Mouse (Mus musculus) adrenal gland, adult (tissue): ENCODE measurements around the gene Srgn.
"Not testable (repeated sequence)": the region's sequence is repeated elsewhere in the genome, so short reads cannot be mapped to it uniquely, and the experiment has no call there.

Experiments
- DNase-seq, 2 experiments: peaks; one replicate each; pipeline ENCODE4 v3.0.0; 2022 to 2023; ENCODE audit warnings: low spot score in 1 of 2; ENCODE audit not compliant: inconsistent age in 2 of 2

Srgn gene

DNA sequence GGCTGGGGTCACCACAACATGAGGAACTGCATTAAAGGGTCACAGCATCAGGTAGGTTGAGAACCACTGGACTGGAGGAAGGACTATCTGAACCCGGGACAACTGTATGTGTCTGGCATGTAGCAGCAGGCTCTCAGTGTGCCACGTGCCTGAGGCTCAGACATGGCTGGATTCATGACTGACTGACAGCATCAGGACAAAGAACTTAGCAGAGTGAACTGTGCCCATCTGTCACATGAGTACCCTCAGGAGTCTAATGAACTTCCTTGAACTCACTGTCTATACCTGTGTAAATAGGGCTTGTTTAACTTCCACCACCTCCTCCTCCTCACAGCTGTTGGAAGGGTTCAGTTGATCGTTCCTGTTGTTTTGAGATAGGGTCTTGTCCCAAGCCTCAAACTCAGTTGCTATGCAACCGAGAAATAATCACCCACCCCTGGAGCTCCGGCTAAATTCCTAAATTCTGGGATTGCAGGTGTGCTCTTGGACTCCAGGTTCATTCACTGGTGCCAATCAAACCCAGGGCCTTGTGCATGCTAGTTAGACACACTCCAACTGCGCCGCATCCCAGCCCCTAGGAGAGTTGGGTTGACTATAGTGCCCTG lies 4.8 kb downstream of the Srgn start:
- no peak for DNase-seq

DNA sequence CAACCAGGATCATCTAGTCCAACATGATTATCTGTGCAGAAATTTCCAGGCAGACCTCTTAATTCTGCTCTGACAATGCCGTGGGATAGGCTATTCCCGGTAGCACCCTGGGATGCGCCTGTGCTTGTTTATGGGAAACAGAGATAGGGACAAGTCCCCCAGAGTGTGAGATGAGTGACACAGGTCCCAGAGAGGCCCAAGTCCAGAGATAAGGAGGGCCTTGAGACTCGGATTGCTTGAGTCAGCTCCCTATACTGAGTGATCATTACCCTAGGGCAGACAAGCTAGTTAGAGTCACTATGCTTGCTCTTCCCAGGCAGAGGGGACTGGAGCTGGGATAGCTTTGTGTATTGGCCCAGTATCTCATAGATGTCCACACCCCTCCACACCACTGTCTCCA lies 5.5 kb downstream of the Srgn start:
- DNase-seq, result no peak

DNA sequence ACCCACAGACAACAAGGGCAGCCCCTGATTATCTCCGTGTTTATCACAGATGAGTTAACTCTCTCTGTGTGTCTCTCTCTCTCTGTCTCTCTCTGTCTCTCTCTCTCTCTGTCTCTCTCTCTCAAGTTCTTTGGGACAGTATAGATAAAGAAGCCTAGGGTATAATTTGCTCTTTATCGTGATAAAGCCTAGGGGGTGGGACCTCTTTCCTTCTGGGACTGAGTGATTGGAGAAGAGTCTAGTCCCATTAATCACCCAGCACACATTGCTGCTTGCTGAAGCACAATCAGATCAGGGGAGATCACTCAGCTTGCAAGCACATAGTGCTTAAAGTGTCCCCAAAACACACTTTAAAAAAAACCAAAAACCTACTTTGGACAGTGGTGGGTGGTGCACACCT lies 6.3 kb downstream of the Srgn start:
- no peak for DNase-seq

DNA sequence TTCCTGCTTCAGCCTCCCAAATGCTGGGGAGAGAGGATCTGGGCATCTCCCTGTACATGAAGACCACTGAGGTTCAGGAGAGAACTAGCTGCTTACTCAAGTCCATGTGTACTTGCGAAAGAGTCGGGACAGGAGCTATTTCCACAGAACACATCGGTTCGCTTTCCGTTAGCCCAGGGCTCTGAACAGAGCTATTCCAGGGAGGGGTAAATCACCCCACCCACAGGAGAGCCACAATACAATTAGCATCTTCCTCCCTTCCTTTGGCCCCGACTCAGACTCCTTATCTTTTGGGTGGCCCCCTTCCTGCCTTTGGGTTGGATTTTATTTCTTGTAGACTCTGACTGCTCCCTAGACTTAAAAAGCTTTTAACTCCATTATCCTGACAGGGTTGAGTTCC lies 9.7 kb downstream of the Srgn start:
- no peak for DNase-seq

DNA sequence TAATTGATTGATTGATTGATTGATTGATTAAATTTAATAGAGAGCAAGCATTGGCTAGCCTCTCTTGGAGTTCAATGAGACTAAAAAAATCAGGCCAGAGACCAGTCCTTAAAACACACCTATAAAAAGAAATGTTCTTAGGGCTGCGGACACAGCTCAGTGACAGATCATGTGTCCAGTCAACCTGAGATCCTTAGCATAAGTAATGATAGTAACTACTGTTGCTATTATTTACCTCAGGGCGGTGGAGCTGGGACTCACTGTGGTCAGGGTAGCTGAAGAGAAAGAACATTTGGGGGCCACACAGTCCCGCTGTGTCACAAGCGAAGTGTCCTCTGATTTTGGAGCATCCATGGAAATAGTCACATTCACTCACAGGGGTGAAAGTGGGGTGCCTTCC lies 14.4 kb downstream of the Srgn start:
- no peak for DNase-seq

DNA sequence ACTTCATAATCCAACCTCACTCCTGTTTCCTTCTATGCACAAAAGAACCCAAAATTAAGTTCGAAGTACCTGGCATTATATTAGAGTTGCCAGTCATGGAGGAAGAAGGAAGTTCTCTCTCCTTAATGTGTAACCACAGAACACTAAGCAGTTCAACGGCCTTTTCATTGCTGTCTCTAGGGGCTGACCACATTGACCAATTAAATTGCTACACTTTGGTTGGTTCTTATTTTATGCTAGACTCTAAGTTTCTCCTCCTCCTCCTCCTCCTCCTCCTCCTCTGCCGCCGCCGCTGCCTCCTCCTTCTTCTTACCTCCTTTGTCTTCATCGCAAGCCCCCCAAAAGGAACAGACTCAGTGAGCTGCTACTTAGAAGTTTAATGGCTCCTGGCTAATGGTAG lies 15.7 kb downstream of the Srgn start:
- no peak for DNase-seq

DNA sequence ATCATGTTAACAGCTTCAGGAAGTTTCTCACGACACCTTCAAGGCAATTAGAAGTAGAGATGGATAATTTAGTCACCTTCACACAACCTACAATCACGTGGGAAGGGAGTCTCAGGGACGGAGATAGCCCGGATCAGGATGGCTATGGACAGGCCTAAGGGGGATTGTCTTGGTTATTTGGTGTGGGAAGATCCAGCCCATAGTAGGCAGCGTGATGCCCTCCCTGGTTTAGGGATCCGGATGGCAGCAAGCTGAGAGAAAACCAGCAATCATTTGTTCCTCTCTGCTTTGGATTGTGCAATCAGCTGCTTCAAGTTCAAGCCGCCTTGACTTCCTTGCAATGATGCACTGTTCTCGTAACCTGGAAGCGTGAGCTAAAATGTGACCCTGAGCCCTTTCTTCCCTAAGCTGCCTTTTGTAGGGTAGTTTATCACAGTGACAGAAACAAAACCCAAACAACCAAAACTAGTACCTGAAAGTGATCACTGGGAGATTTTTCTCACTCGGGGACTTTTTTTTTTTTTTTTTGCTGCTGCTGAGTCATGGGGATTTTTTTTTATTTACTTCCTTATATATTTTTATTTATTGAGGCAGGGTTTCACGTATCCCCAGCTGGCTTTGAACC lies 18.1 kb downstream of the Srgn start:
- DNase-seq, result peak in 1 of 2 experiments; percentile 48

DNA sequence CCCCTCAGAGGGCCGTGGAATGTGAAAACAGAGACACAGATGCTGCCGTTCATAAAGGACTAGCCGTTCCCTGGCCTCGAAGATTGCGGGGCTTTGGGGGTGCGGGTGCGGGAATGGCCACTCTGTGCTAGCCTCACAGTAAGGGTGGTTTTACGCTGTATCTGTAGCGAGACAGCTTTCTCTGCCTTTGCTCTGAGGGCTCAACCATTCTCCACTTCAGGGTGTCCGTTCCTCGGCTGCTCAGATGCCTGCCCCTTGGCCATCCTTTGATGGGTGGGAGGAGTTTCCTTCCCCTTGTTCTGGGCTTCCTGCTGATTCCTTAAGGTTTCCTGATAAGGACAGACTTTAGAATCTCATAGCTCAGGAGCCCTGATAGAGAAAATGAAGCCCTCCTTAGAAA lies 18.8 kb downstream of the Srgn start:
- DNase-seq, result peak; percentile 42 to 70

DNA sequence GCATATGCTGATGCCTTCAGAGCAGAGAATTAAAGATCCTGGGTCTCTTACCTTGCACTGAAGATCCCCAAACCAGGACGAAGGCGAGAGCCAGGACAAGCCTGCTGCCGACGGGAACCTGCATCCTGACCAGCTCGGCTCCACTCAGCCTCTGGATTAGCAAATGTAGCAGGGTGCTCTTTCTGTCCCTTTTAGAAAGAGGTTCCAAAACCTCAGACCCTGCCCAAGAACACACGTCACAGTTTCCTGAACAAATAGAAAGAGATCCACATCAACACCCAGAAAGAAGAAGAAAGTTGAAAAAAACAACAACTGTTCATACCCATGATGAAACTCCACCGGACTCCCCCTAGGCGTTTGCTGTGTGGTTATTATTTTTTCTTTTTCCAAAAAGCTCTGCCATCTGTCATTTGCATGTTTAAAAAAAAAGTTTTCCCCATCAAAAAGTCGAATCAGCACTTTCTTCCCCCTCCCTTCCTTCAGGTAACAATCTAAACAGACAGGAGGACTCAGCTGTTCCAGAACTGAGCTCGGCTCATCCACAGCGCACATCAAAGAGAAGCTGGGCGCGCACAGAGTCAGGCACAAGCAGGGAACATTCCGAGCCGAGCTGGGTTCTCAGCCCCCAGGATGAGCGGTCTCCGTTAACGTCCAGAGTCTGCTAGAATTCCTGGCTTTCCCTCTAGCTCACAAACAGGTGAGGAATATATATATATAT lies 19.5 kb downstream of the Srgn start:
- peak; percentile 46 to 80 for DNase-seq

DNA sequence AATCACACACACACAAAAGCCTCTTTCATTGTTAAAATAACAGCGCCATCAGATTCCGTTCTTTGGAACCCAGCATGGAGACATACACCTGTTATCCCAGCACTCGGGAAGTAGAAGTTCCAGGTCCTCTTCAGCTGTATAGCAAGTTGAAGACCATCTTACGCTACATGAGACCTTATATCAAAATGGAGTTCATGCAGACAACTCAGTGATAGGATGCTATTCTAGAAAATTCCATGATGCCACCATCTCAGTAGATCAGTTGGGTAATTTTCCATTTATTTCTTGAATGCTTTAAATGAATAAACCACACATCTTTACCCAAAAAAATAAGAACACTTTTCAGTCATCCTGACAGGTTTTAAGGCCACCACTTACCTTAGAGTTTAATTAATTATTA lies 20.2 kb downstream of the Srgn start:
- DNase-seq, result no peak

DNA sequence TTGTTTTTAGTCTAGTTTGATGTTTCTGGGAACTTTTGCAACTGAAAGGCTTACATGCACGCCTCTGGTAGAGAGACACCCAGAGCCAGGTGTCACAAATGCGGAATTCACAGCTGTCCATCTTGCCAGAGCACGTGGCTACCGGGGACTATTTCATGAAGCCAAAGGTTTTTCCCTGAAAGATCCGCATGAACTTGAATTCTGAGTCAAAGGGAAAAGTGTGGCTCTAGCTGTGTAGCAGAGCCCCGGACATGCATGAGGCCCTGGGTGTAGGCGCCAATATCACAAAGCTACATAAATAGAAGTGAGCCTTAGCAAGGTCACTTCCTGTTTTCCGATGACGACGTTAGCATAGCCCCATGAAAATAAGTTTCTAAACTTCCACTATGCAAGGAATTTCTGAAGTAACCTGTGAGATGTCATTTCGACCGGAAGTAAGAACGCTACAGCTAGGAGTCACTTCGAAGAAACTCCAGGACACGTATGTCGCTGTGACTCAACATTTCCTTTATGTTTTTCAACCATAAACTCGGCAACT lies 21.2 kb downstream of the Srgn start:
- peak in 1 of 2 experiments; percentile 41 for DNase-seq

DNA sequence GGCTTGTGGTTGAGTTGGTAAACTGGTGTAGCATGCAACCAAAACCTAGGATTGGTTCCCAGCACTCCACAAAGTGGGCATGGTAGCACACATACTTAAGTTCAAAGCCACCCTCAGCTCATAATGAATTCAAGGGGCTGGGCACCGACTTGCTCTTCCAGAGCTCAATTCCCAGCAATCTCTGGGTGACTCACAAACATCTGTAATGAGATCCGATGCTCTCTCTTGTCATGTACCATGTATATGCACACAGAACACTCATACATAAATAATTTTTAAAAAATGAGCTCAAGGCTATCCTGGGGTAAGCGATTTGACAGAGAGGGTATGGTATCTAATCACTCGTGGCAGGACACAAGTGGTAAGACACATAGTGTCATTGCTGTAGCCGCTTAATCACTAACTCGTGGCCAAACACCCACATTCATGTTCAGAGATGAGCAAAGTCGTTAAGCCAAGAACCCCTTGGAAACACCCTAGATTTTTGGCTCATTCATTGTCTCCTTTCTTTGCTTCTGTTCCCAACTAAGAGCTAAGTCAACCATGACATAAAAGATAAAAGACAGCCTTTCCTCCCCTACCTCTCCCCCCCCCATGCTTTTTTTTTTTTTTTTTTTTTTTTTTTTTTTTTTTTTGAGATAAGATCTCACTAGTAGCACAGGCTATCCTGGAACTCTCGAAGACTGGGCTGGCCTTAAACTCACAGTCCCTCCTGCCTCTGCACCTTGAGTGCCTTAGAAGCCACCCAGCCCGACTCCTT lies 21.8 kb downstream of the Srgn start:
- DNase-seq, result no peak

DNA sequence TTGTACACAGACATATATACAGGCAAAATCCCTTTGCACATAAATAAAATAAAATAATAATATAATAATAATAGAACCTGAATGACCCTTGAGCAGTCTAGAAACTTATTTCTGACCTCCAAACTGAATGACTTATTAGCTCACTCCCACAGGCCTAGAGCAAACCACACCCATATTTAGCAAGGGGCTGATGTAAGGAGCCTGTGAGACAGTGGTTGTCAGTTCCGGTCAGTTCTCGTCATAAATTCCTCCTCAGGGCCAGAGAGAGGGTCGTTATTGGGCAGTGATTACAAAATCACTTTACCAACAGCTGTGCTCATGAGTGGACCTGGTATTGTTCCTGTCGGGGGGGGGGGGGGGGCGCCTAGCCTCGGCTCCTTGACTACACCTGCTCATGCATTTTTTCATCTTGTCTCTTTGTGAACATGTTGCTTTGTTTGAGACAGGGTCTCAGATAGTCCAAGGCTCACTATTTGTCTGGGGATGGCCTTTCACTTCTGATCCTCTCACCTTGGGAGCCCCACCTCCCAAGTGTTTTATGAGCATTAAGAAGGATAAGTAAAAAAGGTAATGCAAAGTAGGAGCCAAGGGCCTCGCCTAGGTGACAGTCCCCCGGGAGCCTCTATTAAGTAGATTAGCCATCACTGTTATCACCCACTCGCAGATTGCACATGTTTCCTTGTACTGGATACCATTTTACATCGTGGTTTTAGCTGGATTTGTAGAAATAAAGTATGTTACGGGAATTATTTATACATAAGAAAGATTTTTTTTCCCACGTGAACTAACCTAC lies 23.2 kb downstream of the Srgn start:
- no peak for DNase-seq

DNA sequence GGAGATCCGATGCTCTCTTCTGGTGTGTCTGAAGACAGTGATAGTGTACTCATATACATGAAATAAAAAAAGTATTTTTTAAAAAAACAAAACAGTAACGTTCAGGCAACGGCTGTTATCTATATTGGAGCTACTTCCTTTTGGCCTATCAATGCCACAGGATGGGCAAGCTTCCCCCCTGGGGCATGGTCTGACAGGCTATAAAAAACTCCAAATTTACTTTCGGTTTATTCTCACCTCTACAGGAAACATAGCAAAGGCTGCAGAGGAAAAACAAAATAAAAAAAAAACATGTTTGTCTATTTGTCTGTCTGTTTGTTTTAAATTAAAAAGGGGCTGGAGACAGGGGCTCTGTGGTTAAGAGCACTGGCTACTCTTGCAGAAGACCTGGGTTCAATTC lies 23.9 kb downstream of the Srgn start:
- peak in 1 of 2 experiments; percentile 40 for DNase-seq

DNA sequence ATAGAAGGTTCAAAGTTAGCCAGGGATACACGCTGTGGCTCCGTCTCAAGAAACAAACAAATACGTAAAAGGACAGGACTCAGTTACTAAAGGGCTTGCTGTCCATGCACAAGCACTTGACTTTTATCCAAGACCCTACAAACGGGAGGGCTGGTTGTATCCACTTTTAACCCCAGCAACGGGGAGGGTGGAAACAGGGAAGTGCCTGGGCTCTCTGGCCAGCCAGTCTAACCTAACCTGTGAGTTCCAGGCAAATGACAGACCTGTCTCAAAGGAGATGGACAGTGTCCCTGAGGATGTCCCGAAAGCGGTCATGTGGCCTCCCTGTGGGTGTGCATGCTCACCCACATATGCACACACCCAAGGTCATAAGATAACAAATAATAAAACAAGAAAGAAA lies 25.3 kb downstream of the Srgn start:
- DNase-seq, result peak in 1 of 2 experiments; percentile 45

DNA sequence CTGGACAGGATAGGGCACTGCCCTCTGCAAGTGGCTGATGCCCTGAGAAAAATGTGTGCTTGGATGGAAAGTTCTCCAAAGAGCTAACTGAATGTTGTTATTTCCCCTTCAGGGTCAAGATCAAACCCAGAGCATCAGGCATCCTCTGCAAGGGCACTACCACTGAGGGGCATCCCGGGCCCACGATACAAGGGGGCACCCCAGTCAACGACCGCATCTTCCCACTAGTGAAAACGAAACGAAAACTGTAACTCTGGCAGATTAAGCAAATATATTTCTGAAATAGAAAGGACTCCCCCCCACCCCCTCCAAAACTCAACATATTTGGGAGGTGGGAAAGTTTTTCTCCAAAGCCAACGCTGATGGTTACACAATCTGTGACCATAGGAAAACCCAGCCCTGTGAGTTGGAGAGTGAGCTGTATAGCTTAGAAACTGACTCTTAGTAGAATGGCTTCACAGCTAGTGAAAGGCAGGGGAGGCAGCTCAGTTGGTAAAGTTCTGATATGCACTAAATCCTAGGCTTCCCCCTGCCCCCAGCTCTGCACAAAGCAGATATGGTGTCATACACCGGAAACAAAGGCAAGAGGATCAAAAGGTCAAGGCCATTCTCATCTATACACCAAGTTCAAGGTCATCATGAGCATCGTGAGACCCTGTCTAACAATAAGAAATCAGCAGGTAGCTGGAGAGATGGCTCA lies 26.2 kb downstream of the Srgn start:
- DNase-seq, result peak in 1 of 2 experiments; percentile 43

DNA sequence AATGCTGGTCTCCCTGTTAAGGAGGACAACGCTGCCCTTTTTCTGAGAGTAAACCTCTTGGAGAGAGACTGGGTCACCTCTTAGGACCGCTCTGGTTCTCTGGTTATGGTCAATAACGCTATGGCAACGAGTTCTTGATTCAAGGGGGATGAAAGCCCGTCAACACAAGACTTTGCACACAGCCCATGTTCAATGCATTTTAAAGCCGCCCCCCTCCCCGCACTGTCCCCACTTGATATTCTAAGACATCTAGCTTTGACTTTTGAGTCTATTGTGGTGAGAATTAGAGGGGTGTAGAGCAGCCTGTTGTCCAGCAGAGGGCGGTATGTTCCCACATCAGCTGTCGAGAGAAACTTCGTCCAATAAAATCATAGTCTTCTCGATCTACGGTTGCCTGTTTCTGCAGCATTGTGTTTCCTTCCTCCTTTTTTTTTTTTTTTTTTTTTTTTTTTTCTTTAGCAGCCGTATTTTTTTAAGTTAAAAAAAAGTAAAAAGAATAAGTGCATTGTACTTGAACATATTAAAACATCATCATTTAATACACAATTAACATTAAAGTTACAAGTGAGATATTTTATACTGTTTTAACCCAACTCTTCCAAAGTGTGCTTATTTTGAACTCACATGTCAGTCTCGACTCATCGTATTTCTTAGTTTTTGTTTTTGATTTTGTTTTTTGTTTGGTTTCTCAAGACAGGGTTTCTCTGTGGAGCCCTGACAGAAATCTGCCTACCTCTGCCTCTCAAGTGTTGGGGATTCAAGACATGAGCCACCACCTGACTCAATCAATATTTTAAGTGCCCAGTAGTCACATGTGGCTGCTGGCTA lies 26.9 kb downstream of the Srgn start:
- peak; percentile 63 to 90 for DNase-seq

DNA sequence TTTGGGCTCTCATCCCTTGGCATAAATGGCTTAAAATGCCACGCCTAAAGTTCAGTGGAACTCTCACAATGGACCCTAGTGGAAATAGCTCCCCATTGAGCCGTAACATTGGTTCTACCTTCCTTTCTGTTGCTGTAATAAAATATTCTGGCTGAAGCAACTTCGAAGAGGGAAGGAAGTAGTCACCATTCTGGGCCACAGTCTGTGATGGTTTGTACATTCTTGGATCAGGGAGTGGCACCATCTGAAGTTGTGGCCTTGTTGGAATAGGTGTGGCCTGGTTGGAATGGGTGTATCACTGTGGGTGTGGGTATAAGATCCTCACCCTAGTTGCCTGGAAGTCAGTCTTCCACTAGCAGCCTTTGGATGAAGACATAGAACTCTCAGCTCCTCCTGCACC lies 35.6 kb downstream of the Srgn start:
- DNase-seq, result not testable (repeated sequence)

DNA sequence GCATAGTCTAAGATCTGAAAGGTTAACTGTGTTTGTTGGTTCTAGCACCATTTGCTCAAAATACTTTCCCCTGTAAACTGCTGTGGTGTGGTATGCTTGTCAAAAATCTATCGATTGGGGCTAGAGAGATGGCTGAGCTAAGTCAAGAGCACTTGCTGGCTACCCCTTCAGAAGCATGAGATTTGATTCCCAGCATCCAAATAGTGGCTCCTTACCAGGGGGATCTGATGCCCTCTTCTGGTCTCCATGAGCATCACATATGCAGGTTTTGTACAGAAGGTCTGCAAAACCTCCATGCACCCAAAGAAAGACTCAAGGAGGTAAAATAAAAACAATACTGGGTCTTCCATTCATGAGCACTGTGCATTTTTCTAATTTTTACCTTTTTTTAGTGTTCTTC lies 39.0 kb downstream of the Srgn start:
- DNase-seq, result peak; percentile 44 to 81
